Mouse (Mus musculus): Measurements from ENCODE around the gene Six3.

GRCm38 (mm10) chr17:85615586-85615985, 2.2 kb downstream of the Six3 start:
- TF ChIP-seq CTCF (IDR thresholded peaks at IDR 0.05; ENCODE audit: extremely low read depth, insufficient read length, insufficient replicate concordance, low read depth, low read length) = no peak
- no peak for TF ChIP-seq POLR2A (IDR thresholded peaks at IDR 0.05; ENCODE audit: low read depth, low read length)
